Mouse (Mus musculus): Measurements from ENCODE around the gene Fktn. TPM values are rescaled to one million over a fixed set of nuclear protein-coding genes. Genes with fewer than 3 reads are reported as not detected.
"Not testable (repeated sequence)": the region's sequence is repeated elsewhere in the genome, so short reads cannot be mapped to it uniquely, and the experiment has no call there.

Fktn gene
- total RNA-seq, 1 experiment from 2014 or later: 17.9 TPM

DNA sequence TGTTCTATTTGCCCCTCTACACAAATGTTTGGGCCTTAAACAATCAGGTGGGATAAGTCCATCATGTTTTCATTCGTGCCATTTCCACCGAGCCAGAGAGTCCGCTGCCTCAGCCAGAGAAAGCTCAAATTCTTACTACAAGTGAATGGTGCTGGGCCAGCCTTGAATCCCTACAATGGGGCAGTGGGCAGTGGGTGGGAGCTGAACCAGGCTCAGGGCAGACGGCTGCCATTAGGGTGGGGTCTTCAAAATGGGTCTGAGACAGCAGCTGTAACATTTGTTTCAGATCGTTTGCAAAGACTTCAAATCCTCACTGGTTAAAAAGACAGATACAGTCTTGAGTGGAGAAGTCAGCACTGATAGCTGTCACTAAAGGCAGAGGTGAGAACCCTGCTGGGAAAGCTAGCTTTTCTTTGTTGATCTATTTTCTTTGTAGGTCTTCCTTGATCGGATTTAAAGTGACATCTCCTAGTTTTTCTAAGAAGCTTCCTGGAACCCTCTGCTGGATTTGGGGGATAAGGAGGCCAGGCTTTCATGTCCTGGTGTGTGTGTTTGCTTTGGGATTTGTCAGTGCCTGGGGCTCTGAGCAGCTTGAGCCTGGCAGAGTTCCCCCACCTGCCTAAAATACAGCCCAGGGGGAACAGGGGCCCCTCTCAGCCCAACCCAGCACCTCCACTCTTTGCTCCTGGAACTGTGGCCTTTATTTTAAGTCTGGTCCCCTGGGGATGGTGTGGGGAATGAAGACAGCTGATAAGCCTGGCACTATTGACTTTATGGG, 57.3 kb downstream of the Fktn start:
- DNase-seq: no peak

- DNase-seq: no peak
These were observed 58.2 kb downstream of the Fktn start for GRCm38 (mm10) chr4:53772004-53772403.

GRCm38 (mm10) chr4:53773911-53774310, 60.1 kb downstream of the Fktn start:
- no peak for DNase-seq

DNA sequence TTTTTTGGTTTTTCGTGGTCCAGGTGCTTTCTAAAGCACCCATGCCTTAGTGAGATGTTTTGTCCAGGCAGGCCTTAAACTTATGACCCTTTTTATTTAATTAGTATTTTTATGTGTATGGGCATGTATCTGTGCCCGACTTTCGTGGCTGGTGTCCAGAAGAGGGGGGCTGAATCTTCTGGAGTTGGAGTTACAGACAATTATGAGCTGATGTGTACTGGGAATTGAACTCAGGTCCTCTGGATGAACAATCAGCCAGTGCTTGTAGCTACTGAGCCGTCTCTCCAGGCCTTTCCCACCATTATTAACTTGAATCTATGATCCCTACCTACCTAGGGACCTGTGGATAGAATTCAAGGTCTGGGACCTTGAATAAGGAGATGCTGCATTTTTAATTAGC, 67.6 kb downstream of the Fktn start:
- DNase-seq: no peak

GRCm38 (mm10) chr4:53782216-53783070, 68.6 kb downstream of the Fktn start:
- no peak for DNase-seq

- DNase-seq: no peak
These were observed 72.1 kb downstream of the Fktn start for GRCm38 (mm10) chr4:53785746-53786398.

DNA sequence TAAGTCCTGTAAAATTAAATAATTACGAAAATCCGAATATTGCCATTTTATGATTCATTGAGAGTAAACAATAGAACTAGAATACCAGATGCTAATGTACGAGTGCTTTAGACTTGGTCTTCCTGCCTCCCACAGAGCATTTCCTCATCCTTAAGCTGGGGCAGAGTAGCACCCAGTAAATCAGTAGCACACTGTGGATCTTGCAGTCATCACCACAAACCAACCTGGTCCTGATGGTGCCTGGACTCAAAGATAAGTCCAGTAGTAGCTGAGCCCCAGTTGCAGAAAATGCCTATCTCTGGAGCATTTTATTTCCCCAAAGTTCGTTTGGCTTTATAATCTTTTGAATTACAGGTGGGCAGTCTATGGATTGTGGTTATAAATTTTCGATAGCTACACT, 73.1 kb downstream of the Fktn start:
- DNase-seq: no peak

DNA sequence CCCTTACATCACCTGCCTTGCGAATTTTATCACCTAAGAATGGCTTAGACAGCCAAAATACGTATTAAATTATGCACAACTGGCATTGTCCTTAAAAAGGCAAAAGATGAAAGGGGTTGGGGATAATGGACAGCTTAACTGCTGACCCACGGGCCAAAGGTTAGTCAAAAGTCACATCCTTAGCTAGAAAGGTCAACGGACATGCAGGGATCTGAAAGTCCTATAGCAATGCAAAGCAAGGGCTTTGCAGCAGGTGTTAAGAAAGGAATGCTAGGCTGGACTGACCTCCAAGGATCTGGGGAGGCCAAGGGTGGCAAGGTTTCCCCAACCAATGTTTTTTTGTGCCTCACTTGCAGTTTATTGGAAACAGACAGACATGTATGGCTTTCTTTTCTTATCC, 75.5 kb downstream of the Fktn start:
- DNase-seq: no peak

GRCm38 (mm10) chr4:53794257-53794966, 80.6 kb downstream of the Fktn start:
- no peak for DNase-seq

DNA sequence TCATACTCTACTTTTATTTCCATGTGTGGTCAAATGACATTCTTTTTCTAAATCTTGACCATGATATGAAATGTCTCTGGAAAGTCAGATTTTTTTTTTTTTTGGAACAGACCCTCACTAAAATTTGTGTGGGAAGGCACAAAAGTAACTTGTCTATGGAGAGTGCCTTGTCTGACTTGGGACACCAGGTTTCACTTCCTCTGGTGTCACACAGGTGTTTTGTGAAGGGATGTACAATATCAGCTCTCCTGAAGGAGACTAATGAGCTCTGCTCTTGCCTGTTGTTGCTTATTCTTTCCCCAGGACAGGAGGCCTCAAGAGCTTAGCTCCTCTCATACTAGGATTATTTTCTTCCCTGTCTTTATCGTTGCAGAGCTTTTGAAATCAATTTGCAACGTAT, 81.3 kb downstream of the Fktn start:
- DNase-seq: no peak

DNA sequence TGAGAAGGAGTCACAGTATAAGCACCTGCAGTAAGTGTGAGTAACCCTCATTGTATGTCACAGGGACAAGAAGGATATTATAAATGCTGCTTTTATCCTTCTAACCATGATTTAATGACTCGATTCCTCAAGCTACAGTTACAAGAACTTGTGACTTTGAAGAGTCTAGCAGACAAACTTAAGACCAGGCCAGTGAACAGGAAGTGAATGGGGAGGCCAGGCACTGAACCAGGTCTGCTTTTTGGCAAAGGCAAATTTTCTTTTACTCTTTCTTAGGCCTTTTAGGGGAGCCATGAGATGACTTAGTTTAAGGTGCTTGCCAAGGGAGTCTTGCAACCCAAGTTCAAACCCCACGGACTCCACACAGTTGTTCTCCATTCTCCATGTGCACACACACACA, 81.9 kb downstream of the Fktn start:
- DNase-seq: no peak

GRCm38 (mm10) chr4:53796865-53797772, 83.3 kb downstream of the Fktn start:
- no peak for DNase-seq

GRCm38 (mm10) chr4:53798896-53799676, 85.3 kb downstream of the Fktn start:
- no peak for DNase-seq

DNA sequence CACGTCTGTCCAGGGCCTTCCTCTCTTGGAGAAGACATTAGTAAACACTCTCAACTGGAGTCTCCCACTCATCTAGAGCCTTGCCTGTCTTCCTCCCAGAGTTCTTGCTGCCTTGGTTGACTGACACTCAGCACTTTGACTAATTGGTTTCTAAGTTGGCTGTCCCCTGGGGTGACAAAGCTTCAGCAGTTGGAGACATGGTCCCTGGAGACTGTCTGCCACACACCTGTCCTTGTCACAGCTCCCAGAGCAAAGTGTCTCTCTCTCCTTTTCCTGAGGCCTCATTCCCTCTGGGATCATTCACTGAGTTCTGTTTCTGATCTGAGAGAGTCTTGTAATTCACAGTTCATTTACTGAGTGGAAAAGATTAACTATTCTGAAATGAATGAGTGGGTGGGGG, 86.0 kb downstream of the Fktn start:
- no peak for DNase-seq

DNA sequence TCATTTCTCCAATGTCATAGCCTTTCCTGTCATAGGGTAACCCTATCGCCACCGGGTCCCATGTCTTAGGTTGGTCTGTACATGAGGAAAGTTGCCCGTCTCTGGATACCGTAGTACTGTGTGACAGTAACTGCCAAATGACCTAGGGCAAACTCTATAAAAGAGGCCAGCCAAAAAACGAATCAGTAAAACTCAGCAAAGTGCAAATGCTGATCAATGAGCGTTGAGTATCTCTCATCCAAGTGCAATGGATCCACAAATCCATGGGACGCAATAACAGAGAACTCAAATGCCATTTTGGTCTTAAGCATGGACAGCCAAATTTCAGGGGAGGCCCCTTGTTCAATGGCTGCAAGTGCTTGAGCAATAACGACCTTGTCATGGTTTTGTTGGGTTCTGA, 89.9 kb downstream of the Fktn start:
- DNase-seq: not testable (repeated sequence)

GRCm38 (mm10) chr4:53806428-53806827, 92.6 kb downstream of the Fktn start:
- not testable (repeated sequence) for DNase-seq

DNA sequence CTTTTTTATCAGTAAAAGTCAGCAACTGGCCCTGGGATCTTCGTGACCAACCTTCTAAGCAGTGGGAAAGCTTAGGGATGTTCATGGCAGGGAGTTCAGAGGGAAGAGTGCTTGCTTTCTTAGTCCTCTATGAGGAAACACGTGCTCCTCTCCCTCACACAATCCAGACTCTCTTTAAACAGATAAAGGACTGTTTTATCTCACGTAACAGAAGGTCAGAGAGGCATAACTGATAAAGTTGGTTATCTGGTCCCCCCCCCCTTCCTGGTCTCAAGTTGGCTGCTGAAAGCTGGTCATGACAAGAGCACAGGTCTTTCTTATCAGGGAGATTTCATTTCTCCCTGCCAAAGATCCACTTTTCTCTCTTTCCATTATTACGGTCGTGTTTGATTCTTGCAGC, 104.5 kb downstream of the Fktn start:
- DNase-seq: no peak

GRCm38 (mm10) chr4:53823697-53824096, 109.9 kb downstream of the Fktn start:
- DNase-seq: peak; percentile 49

DNA sequence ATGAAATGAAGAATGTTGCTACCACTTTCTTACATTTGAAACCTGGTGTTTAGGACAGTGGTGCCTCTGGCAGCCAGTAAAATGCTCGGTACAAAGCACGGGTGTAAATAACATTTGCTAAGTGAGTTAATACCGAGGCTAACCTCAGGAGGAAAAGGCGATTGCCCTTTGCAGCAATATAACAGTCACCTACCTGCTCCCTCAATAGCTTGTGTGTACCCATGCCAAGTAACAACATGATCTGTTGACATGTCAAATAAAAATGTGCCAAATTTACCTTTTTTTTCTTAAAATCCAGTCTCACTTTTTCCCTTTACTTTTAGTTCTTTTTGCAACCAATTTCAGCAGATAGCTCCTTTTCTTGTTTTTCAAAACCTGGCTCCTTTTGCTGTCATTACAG, 111.0 kb downstream of the Fktn start:
- DNase-seq: no peak

DNA sequence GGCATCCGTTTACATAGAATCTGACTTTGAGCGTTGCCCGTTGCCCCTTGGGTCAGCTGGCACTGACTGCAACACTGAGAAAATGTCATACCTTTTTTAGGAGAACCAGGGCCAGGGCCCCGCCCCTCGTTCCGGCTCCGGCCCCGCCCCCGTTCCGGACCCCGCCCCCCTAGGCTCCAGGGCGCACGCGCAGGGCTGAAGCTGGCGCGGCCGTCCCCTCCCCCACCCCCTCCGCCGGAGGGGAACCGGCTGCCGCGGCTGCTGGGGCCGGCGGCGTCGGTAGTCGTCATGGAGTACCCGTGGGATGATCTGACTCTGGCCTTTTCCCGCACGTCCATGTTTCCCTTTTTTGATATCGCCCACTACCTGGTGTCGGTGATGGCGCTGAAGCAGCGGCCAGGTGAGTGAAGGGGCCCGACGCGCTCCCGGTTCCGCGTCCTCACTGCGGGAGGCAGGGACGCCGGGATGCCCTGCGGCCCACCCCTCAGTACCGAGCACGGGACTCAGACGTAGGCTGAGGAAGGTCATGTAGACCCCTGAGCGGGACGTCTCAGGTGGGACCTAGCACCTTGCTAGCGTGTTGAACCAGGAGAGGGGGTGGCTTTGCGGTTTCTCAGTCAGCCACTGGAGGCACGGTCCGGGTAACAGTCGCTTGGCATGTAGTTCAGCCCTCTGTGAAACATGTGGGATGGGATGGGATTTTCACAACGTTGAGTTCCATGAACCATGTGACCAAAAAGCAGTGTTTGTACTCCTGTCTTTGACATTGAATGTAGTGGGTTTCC, 112.2 kb downstream of the Fktn start, which contains the start of gene Tmem38b:
Tmem38b (plus strand) TSS at position 225 of the 785 bp plus-strand sequence.
- peak; percentile 89 for DNase-seq

Data from adrenal gland, postnatal 25 days (tissue).